ENCODE assay signal across 19 mouse cellular contexts in the genomic region with DNA sequence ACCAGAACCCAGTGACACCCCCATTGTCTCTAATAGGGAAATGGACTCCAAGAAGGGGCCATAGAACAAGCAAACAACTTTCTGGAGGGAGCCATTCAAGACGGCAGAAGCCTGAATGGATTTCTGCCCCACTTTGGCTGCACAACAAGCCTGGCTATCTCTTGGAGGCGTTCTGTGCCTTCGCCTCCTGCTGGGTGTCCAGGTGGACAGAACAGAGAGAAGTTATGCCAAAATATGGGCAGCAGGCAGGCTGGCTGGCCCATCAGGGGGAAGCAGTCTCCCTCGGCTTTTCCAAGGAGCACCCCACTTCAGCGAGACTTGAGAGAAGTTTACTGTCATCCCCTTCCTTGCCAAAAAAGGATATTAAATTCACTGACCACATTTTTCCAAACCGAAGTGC.
DNase-seq lines count a peak whose midpoint lies in the region; ATAC-seq lines count a peak whose summit lies in the region.
"Had no signal": no experiment of that assay in that cellular context is flagged by ENCODE, and none has a peak within 500 bp of the region (broad histone marks: within the 10 kb centered on the region; RNA-seq: fewer than 3 reads in every experiment).

No protein-coding gene starts in this region.

- no peaks in the 10 kb centered on the region for H3K9me3 ChIP-seq in lung, embryonic 15.5 days
- no peaks in the 10 kb centered on the region for H3K9me3 ChIP-seq in limb, embryonic 10.5 days (replicated peaks)
- H3K9me3 ChIP-seq in hindbrain, embryonic 12.5 days (replicated peaks), result no peaks in the 10 kb centered on the region
- H3K9me3 ChIP-seq in hindbrain, embryonic 16.5 days (ENCODE audit: control insufficient read depth, low read length), result no peaks in the 10 kb centered on the region
- H3K9me3 ChIP-seq in neural tube, embryonic 15.5 days (replicated peaks), result no peaks in the 10 kb centered on the region
- H3K9me3 ChIP-seq: heart, embryonic 10.5 days; hindbrain, embryonic 13.5 days; neural tube, embryonic 12.5 days had no signal

- H3K27ac ChIP-seq in lung, embryonic 15.5 days, result 0 out of 2 replicates have a peak overlapping the region, but pooled peaks have one; percentile 37
- H3K27ac ChIP-seq in limb, embryonic 10.5 days, result peak overlapping the region; percentile 80; the same call in 1 of the 2 replicates
- no peak overlapping the region for H3K27ac ChIP-seq in hindbrain, embryonic 12.5 days
- no peak overlapping the region for H3K27ac ChIP-seq in hindbrain, embryonic 16.5 days (ENCODE audit: low read depth, low read length)
- H3K27ac ChIP-seq in neural tube, embryonic 15.5 days (replicated peaks), result no peak overlapping the region
- H3K27ac ChIP-seq: hindbrain, embryonic 13.5 days; liver, embryonic 12.5 days; neural tube, embryonic 12.5 days had no signal

- no peak for ATAC-seq in lung, embryonic 15.5 days (ENCODE audit: borderline replicate concordance, extremely low read depth, low FRiP score, low TSS enrichment)
- no peak for ATAC-seq in hindbrain, embryonic 12.5 days (ENCODE audit: low FRiP score)
- no peak for ATAC-seq in hindbrain, embryonic 16.5 days
- no peak for ATAC-seq in neural tube, embryonic 15.5 days (ENCODE audit: low FRiP score)
- ATAC-seq: forebrain, embryonic 14.5 days; liver, embryonic 12.5 days had no signal

- WGBS in lung, embryonic 15.5 days, result 75% methylated on average over 6 of the region's 6 CpGs
- WGBS in limb, embryonic 10.5 days, result 79% methylated on average over 6 of the region's 6 CpGs
- 82% methylated on average over 6 of the region's 6 CpGs for WGBS in hindbrain, embryonic 12.5 days
- 70% methylated on average over 6 of the region's 6 CpGs for WGBS in hindbrain, embryonic 16.5 days
- 79% methylated on average over 6 of the region's 6 CpGs for WGBS in neural tube, embryonic 15.5 days

- H3K4me3 ChIP-seq in lung, embryonic 15.5 days, result no peak overlapping the region
- H3K4me3 ChIP-seq in limb, embryonic 10.5 days, result no peak overlapping the region
- no peak overlapping the region for H3K4me3 ChIP-seq in hindbrain, embryonic 12.5 days
- H3K4me3 ChIP-seq in hindbrain, embryonic 16.5 days (ENCODE audit: low read length), result no peak overlapping the region
- H3K4me3 ChIP-seq in neural tube, embryonic 15.5 days (replicated peaks), result no peak overlapping the region
- H3K4me3 ChIP-seq: erythroblast, embryonic 14.5 days; heart, embryonic 10.5 days; hindbrain, embryonic 13.5 days; liver, embryonic 12.5 days; neural tube, embryonic 12.5 days had no signal

- H3K4me2 ChIP-seq in lung, embryonic 15.5 days, result no peak overlapping the region
- H3K4me2 ChIP-seq in hindbrain, embryonic 12.5 days (replicated peaks), result no peak overlapping the region
- H3K4me2 ChIP-seq in hindbrain, embryonic 16.5 days (ENCODE audit: low read length), result no peak overlapping the region
- H3K4me2 ChIP-seq in neural tube, embryonic 15.5 days, result no peak overlapping the region
- H3K4me2 ChIP-seq: hindbrain, embryonic 13.5 days; liver, embryonic 12.5 days; lung, embryonic 14.5 days; midbrain, embryonic 11.5 days; neural tube, embryonic 12.5 days had no signal

- no peaks in the 10 kb centered on the region for H3K36me3 ChIP-seq in lung, embryonic 15.5 days
- no peaks in the 10 kb centered on the region for H3K36me3 ChIP-seq in limb, embryonic 10.5 days
- no peaks in the 10 kb centered on the region for H3K36me3 ChIP-seq in hindbrain, embryonic 12.5 days
- no peaks in the 10 kb centered on the region for H3K36me3 ChIP-seq in hindbrain, embryonic 16.5 days (ENCODE audit: control insufficient read depth, insufficient read depth, low read length)
- H3K36me3 ChIP-seq in neural tube, embryonic 15.5 days, result no peaks in the 10 kb centered on the region
- H3K36me3 ChIP-seq: heart, embryonic 10.5 days; hindbrain, embryonic 13.5 days; liver, embryonic 12.5 days; neural tube, embryonic 12.5 days had no signal

- no peak for DNase-seq in lung, postnatal 14 days
- DNase-seq in cerebellum, adult 9-11 months, result peak; percentile 86
- no peak for DNase-seq in limb, embryonic 10.5 days (ENCODE audit: low spot score)
- DNase-seq: kidney, adult 9 months; layer of hippocampus, adult 9-11 months; lung, embryonic 14.5 days; right cerebral cortex, adult 18-20 months; thymus, postnatal 36 days had no signal

- H3K9ac ChIP-seq in lung, embryonic 15.5 days, result no peak overlapping the region
- H3K9ac ChIP-seq in hindbrain, embryonic 12.5 days, result no peak overlapping the region
- H3K9ac ChIP-seq in hindbrain, embryonic 16.5 days (ENCODE audit: low read depth, low read length), result no peak overlapping the region
- H3K9ac ChIP-seq in neural tube, embryonic 15.5 days (replicated peaks), result no peak overlapping the region
- H3K9ac ChIP-seq: hindbrain, embryonic 13.5 days; liver, embryonic 12.5 days; lung, embryonic 14.5 days; neural tube, embryonic 12.5 days had no signal

- peaks cover 11% of the 10 kb centered on the region; the same call in 1 of the 2 replicates for H3K4me1 ChIP-seq in lung, embryonic 15.5 days
- H3K4me1 ChIP-seq in limb, embryonic 10.5 days, result peaks cover 22% of the 10 kb centered on the region
- H3K4me1 ChIP-seq in hindbrain, embryonic 12.5 days, result no peaks in the 10 kb centered on the region
- H3K4me1 ChIP-seq in hindbrain, embryonic 16.5 days (ENCODE audit: control insufficient read depth, insufficient read depth, low read depth, low read length), result no peaks in the 10 kb centered on the region
- H3K4me1 ChIP-seq in neural tube, embryonic 15.5 days, result no peaks in the 10 kb centered on the region
- H3K4me1 ChIP-seq: hindbrain, embryonic 13.5 days; liver, embryonic 12.5 days; neural tube, embryonic 12.5 days had no signal

- H3K27me3 ChIP-seq in lung, embryonic 15.5 days, result no peaks in the 10 kb centered on the region
- H3K27me3 ChIP-seq in limb, embryonic 10.5 days (ENCODE audit: low read depth, poor library complexity, severe bottlenecking), result peaks cover 43% of the 10 kb centered on the region
- no peaks in the 10 kb centered on the region for H3K27me3 ChIP-seq in hindbrain, embryonic 12.5 days
- no peaks in the 10 kb centered on the region for H3K27me3 ChIP-seq in hindbrain, embryonic 16.5 days (replicated peaks; ENCODE audit: control insufficient read depth, insufficient read depth, low read length)
- H3K27me3 ChIP-seq in neural tube, embryonic 15.5 days (replicated peaks), result no peaks in the 10 kb centered on the region
- H3K27me3 ChIP-seq: hindbrain, embryonic 13.5 days; liver, embryonic 12.5 days; neural tube, embryonic 12.5 days had no signal

Comparison
In these comparisons a context has a peak if more than half of its experiments do, and no peak if none do; other contexts are left out.
1. H3K27ac ChIP-seq: peak in lung, embryonic 15.5 days (single experiment) and limb, embryonic 10.5 days (single experiment); none in hindbrain, embryonic 12.5 days (single experiment), hindbrain, embryonic 16.5 days (single experiment) and neural tube, embryonic 15.5 days (single experiment).